Mouse (Mus musculus) heart, adult 2 months (tissue): ENCODE measurements around the gene E2f8. TPM values are rescaled to one million over a fixed set of nuclear protein-coding genes. Genes with fewer than 3 reads are reported as not detected.

ENCODE experiments used
- DNase-seq, 2 experiments: peaks; one replicate each; pipeline ENCODE4 v3.0.0; 2021
- H3K27ac ChIP-seq: fragments of 200-600 bp; 2 replicates; pipeline ENCODE4 v1.8.1; 2022
- H3K27me3 ChIP-seq: fragments of 200-500 bp; 2 replicates; pipeline ENCODE4 v1.6.1; 2012; ENCODE audit warnings: mild to moderate bottlenecking, low read length, inconsistent platforms, mixed read lengths; ENCODE audit not compliant: control insufficient read depth, insufficient read depth
- H3K36me3 ChIP-seq: fragments of 200-500 bp; 2 replicates; pipeline ENCODE4 v1.6.1; 2012; ENCODE audit warnings: low read length, inconsistent platforms; ENCODE audit not compliant: control insufficient read depth, insufficient read depth
- H3K4me1 ChIP-seq: fragments of 200-500 bp; 2 replicates; pipeline ENCODE4 v1.6.1; 2011; ENCODE audit warnings: low read length; ENCODE audit not compliant: control insufficient read depth, insufficient read depth
- H3K4me3 ChIP-seq: fragments of 200-600 bp; 2 replicates; pipeline ENCODE4 v1.8.1; 2022
- H3K79me2 ChIP-seq: fragments of 200-500 bp; replicated peaks from 2 replicates; pipeline ENCODE4 v1.6.1; 2012; ENCODE audit warnings: mild to moderate bottlenecking, inconsistent platforms, low read length, moderate library complexity, mixed read lengths; ENCODE audit not compliant: control insufficient read depth, insufficient read depth
- H3K9ac ChIP-seq: fragments of 200-500 bp; 2 replicates; pipeline ENCODE4 v1.6.1; 2012; ENCODE audit warnings: low read depth, mild to moderate bottlenecking, control low read depth, inconsistent platforms, low read length, mixed read lengths
- CTCF ChIP-seq: fragments of 200-600 bp; IDR thresholded peaks from 2 replicates; pipeline ENCODE4 v1.8.1; 2022; ENCODE audit warnings: antibody characterized with exemption, mild to moderate bottlenecking, moderate library complexity
- EP300 ChIP-seq: fragments of 200-500 bp; IDR thresholded peaks from 2 replicates; pipeline ENCODE4 v1.6.1; 2011; ENCODE audit warnings: low read depth, low read length, control low read depth; ENCODE audit not compliant: insufficient read depth
- POLR2A ChIP-seq: fragments of 200-500 bp; IDR thresholded peaks from 2 replicates; pipeline ENCODE4 v1.6.1; 2011; ENCODE audit warnings: mild to moderate bottlenecking, low read depth, low read length, control low read depth; ENCODE audit not compliant: insufficient read depth
- WGBS: fragments of 180-500 bp; shearing (Covaris S2); methylation state at CpG from one replicate; pipeline ENCODE4 v1.1.7; 2018; 5-methylcytosine and 5-hydroxymethylcytosine counted together
- intact Hi-C: fragments of 180-260 bp; cut with DNase I; formaldehyde crosslinking; loops from one replicate; pipeline ENCODE4 v1.15.1; 2025
- polyA plus RNA-seq: library from polyadenylated mRNA; depleted of rRNA; stranded (reverse); fragments of >200 nt; gene quantifications from 2 replicates; pipeline ENCODE4 v1.2.3, GENCODE M21; 2012
- total RNA-seq, 2 experiments: library from RNA; stranded (reverse); gene quantifications; 2 replicates each; pipeline ENCODE4 v1.2.3; 2021

E2f8 gene
- total and polyA plus RNA-seq, 3 experiments, result 0.31 to 1.6 (median 1.3) TPM

GRCm38 (mm10) chr7:48851529-48852104, 29.8 kb downstream of the E2f8 start:
- no peaks in the 10 kb centered on the region for H3K4me1 ChIP-seq
- H3K9ac ChIP-seq, result no peak overlapping the region
- WGBS, result 78% methylated on average over 6 of the region's 6 CpGs
- no peak for DNase-seq
- intact Hi-C loops, result no loop called here
- H3K4me3 ChIP-seq, result no peak overlapping the region
- TF ChIP-seq CTCF (no peak), EP300 (no peak)
- no peaks in the 10 kb centered on the region for H3K36me3 ChIP-seq
- no peaks in the 10 kb centered on the region for H3K27me3 ChIP-seq
- H3K27ac ChIP-seq, result no peak overlapping the region
- H3K79me2 ChIP-seq, result no peaks in the 10 kb centered on the region

DNA sequence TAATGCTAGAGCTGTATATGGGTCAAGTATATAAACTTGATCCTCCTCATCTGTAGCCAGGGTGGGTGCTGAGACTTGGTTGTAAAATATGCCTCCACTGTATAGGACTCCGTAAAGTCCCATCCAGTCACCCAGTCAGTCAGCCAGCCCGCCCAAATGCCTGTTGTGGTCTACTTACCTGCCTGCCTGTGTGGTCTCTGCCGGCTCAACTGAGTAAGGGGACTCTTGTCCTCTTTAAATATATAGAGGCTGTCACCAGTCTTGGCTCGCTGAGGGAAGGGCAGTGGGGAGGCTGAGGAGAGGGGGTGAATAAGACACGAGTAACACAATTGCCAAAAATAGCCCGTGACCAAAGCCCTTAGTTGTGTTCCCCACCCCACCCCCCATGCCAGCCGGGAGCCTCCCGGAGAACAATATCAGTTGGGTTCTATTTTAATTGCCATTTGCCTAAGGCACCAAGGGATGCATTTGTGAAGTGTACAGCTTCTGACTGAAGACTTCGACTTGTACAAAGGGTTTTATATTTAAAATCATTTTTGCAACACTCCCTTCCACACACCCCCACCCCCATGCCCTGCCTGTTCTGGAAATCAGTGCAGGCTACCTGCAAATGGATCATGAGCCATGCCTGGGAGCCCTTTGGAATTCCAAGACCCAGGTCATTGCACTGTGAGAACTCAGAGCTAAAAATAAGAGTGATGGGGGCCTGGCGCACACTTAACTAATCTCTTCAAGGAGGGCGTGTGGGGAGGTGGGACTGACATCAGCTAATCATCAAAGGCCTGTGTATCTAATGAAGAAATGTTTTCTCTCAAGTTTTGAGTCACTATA, 33.4 kb downstream of the E2f8 start, which contains the start of gene Csrp3:
TSS of gene Csrp3 (minus strand) at position 214 of the 831 bp plus-strand sequence.
- peak within 1 kb of the TSS; percentile 50 for H3K4me3 ChIP-seq

DNA sequence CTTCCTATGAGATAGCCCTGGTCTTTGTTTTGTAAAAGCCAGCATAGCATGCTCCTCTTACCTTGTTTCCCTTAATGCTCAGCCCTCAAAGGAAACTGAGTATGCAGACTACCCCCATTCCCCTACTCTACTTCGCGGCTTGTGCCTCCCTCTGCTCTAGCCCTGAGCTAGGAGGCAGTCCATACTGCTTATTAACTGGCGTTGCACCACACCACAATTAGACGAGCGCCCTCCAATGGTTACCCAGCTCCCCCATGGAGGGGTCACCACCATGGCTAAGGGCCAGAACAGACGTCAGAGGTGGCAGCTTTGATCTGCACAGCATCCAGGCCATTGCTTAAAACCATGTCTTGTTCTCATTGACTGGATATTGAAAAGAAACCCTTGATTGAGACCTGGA, 34.6 kb downstream of the E2f8 start:
- H3K9ac ChIP-seq, result peak overlapping the region; percentile 88
- WGBS, result 41% methylated on average over 6 of the region's 6 CpGs
- DNase-seq, result peak; percentile 50 to 51
- peak; percentile 61 for TF ChIP-seq CTCF
- TF ChIP-seq POLR2A, result peak; percentile 62; the same call in 1 of the 2 replicates
- no peak for TF ChIP-seq EP300
- H3K27me3 ChIP-seq, result no peaks in the 10 kb centered on the region
- H3K4me3 ChIP-seq, result peak overlapping the region; percentile 50
- H3K27ac ChIP-seq, result peak overlapping the region; percentile 92
- peaks cover 4% of the 10 kb centered on the region for H3K36me3 ChIP-seq
- no peaks in the 10 kb centered on the region for H3K4me1 ChIP-seq
- intact Hi-C loops, result loop anchor here (1.0 kb wide), 1 partner anchor 30 kb away; no protein-coding TSS in a partner anchor
- no peaks in the 10 kb centered on the region for H3K79me2 ChIP-seq

More for the DNA sequence above, 33.4 kb downstream of the E2f8 start, which contains the start of gene Csrp3:
- H3K27ac ChIP-seq, result peak within 1 kb of the TSS; percentile 92
- no peaks in the 10 kb centered on the region for H3K4me1 ChIP-seq
- no peak for TF ChIP-seq CTCF
- TF ChIP-seq POLR2A, result peak; percentile 94
- peak; percentile 60; the same call in 1 of the 2 replicates for TF ChIP-seq EP300
- 34% methylated on average over 11 of the region's 11 CpGs for WGBS
- peak within 1 kb of the TSS; percentile 88 for H3K9ac ChIP-seq
- H3K79me2 ChIP-seq, result no peaks in the 10 kb centered on the region
- peak; percentile 49 to 77 for DNase-seq
- H3K36me3 ChIP-seq, result no peaks in the 10 kb centered on the region; the same call in 1 of the 2 replicates
- H3K27me3 ChIP-seq, result no peaks in the 10 kb centered on the region
- intact Hi-C loops, result no loop called here

GRCm38 (mm10) chr7:48845213-48845973, 36.0 kb downstream of the E2f8 start:
- intact Hi-C loops, result no loop called here
- TF ChIP-seq CTCF (no peak), EP300 (peak; percentile 72; the same call in 1 of the 2 replicates), POLR2A (no peak)
- Histone ChIP-seq H3K9ac (peak overlapping the region; percentile 46), H3K4me1 (no peaks in the 10 kb centered on the region), H3K27me3 (no peaks in the 10 kb centered on the region), H3K79me2 (no peaks in the 10 kb centered on the region), H3K27ac (peak overlapping the region; percentile 92), H3K4me3 (peak overlapping the region; percentile 50), H3K36me3 (peaks cover 8% of the 10 kb centered on the region)
- WGBS, result 54% methylated on average over 12 of the region's 12 CpGs
- no peak for DNase-seq

DNA sequence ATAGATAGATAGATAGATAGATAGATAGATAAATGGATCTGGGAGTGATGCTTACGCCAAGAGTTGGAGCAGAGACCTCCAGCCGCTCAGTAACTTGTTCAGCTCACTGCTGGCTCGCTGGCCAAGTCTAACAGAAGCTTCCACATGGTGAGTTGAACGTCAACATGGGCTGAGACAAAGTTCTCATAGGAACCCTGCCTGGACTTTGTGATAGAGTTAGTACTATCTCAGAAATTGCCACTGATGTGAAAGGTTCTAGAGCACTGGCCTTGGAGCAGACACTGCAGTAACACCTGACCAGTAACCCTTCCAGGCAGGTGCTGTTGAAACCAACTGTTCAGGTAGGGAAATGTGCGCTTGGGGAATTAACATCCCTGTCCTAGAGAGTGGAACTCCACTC, 37.9 kb downstream of the E2f8 start:
- no peak for DNase-seq
- TF ChIP-seq POLR2A, result no peak
- no peak for TF ChIP-seq CTCF
- no peak for TF ChIP-seq EP300
- Histone ChIP-seq H3K79me2 (no peaks in the 10 kb centered on the region), H3K4me1 (no peaks in the 10 kb centered on the region; the same call in 1 of the 2 replicates), H3K27ac (peak overlapping the region; percentile 92), H3K27me3 (no peaks in the 10 kb centered on the region), H3K36me3 (peaks cover 24% of the 10 kb centered on the region), H3K9ac (no peak overlapping the region), H3K4me3 (peak overlapping the region; percentile 13; the same call in 1 of the 2 replicates)
- intact Hi-C loops, result no loop called here
- 64% methylated on average over 5 of the region's 5 CpGs for WGBS

DNA sequence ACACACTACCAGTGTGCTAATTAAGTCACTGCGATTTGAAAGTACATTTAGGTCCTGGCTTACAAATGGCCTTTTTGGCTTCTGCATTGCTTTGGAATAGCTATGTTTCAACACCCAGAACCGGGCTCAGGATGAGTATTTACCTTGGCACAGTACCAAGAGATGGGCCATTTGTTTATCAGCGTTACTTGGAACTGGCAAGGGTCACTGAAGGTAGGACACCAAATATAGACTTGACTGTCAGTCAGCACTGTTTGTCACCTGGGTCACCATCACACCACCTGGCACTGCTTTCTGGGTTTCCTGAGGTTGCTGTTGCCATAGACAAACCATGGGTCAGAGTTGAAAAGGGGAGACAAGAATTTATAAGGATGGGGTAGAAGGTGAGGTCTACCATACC, 39.0 kb downstream of the E2f8 start:
- TF ChIP-seq EP300, result peak; percentile 85; the same call in 1 of the 2 replicates
- TF ChIP-seq POLR2A, result peak; percentile 52; the same call in 1 of the 2 replicates
- TF ChIP-seq CTCF, result no peak
- Histone ChIP-seq H3K27ac (peak overlapping the region; percentile 92), H3K79me2 (no peaks in the 10 kb centered on the region), H3K36me3 (peaks cover 29% of the 10 kb centered on the region), H3K4me1 (no peaks in the 10 kb centered on the region; the same call in 1 of the 2 replicates), H3K27me3 (no peaks in the 10 kb centered on the region), H3K9ac (no peak overlapping the region), H3K4me3 (no peak overlapping the region; the same call in 1 of the 2 replicates)
- DNase-seq, result peak in 1 of 2 experiments; percentile 56
- 20% methylated on average over 3 of the region's 3 CpGs for WGBS
- intact Hi-C loops, result no loop called here
